Mouse (Mus musculus): ENCODE measurements at regions not wholly inside any gene's neighbourhood (a gene's known extent, or its start where the extent isn't known, plus 50 kb on each side); places are given as distances from the start of the nearest gene placed in this dataset.

GRCm38 (mm10) chr2:79532610-79533160 lies 76.1 kb upstream of the Cerkl start:
- H3K4me1 ChIP-seq, result no peaks in the 10 kb centered on the region
- H3K9ac ChIP-seq, result no peak overlapping the region
- WGBS, result 69% methylated on average over 3 of the region's 3 CpGs

GRCm38 (mm10) chr2:79537126-79537875 lies 80.7 kb upstream of the Cerkl start:
- Histone ChIP-seq H3K4me3 (replicated peaks) (no peak overlapping the region), H3K27ac (no peak overlapping the region), H3K4me2 (no peak overlapping the region), H3K9me3 (replicated peaks) (no peaks in the 10 kb centered on the region), H3K36me3 (no peaks in the 10 kb centered on the region), H3K27me3 (no peaks in the 10 kb centered on the region), H3K9ac (no peak overlapping the region), H3K4me1 (peaks cover 9% of the 10 kb centered on the region; the same call in 1 of the 2 replicates)
- ATAC-seq (replicated peaks; ENCODE audit: low FRiP score), result no peak
- WGBS, result 78% methylated on average over 5 of the region's 5 CpGs

More at GRCm38 (mm10) chr2:79532610-79533160, 76.1 kb upstream of the Cerkl start:
- Histone ChIP-seq H3K27ac (no peak overlapping the region), H3K4me2 (no peak overlapping the region), H3K4me3 (replicated peaks) (no peak overlapping the region), H3K27me3 (no peaks in the 10 kb centered on the region), H3K9me3 (replicated peaks) (no peaks in the 10 kb centered on the region), H3K36me3 (no peaks in the 10 kb centered on the region)
- ATAC-seq (replicated peaks; ENCODE audit: low FRiP score), result no peak

- H3K27ac ChIP-seq, result no peak overlapping the region
- WGBS, result 82% methylated on average over 8 of the region's 8 CpGs
- H3K4me2 ChIP-seq, result no peak overlapping the region
- no peak overlapping the region for H3K4me3 ChIP-seq (replicated peaks)
- H3K9ac ChIP-seq, result no peak overlapping the region
- H3K4me1 ChIP-seq, result peaks cover 29% of the 10 kb centered on the region
- no peaks in the 10 kb centered on the region for H3K27me3 ChIP-seq
- H3K9me3 ChIP-seq (replicated peaks), result no peaks in the 10 kb centered on the region
- ATAC-seq (replicated peaks; ENCODE audit: low FRiP score), result no peak
- H3K36me3 ChIP-seq, result no peaks in the 10 kb centered on the region
These were observed 83.8 kb upstream of the Cerkl start for GRCm38 (mm10) chr2:79540384-79540783.

- Histone ChIP-seq H3K9me3 (replicated peaks) (no peaks in the 10 kb centered on the region), H3K27ac (peak overlapping the region; percentile 91), H3K36me3 (no peaks in the 10 kb centered on the region), H3K27me3 (no peaks in the 10 kb centered on the region), H3K4me1 (peaks cover 35% of the 10 kb centered on the region), H3K9ac (no peak overlapping the region), H3K4me3 (replicated peaks) (no peak overlapping the region), H3K4me2 (no peak overlapping the region)
- WGBS, result 49% methylated on average over 6 of the region's 6 CpGs
- no peak for ATAC-seq (replicated peaks; ENCODE audit: low FRiP score)
These were observed 85.8 kb upstream of the Cerkl start for GRCm38 (mm10) chr2:79542191-79542980.

- peak overlapping the region; percentile 27; the same call in 1 of the 2 replicates for H3K4me2 ChIP-seq
- WGBS, result 28% methylated on average over 5 of the region's 5 CpGs
- no peaks in the 10 kb centered on the region for H3K27me3 ChIP-seq
- ATAC-seq (replicated peaks; ENCODE audit: low FRiP score), result peak; percentile 84
- peaks cover 37% of the 10 kb centered on the region for H3K4me1 ChIP-seq
- peak overlapping the region; percentile 91 for H3K27ac ChIP-seq
- H3K4me3 ChIP-seq (replicated peaks), result no peak overlapping the region
- H3K9me3 ChIP-seq (replicated peaks), result no peaks in the 10 kb centered on the region
- no peak overlapping the region for H3K9ac ChIP-seq
- no peaks in the 10 kb centered on the region for H3K36me3 ChIP-seq
These were observed 86.9 kb upstream of the Cerkl start for GRCm38 (mm10) chr2:79543456-79543855.

- H3K36me3 ChIP-seq, result no peaks in the 10 kb centered on the region
- ATAC-seq (replicated peaks; ENCODE audit: low FRiP score), result peak; percentile 5; the same call in 1 of the 2 replicates
- no peak overlapping the region for H3K9ac ChIP-seq
- no peaks in the 10 kb centered on the region for H3K9me3 ChIP-seq (replicated peaks)
- 74% methylated on average over 8 of the region's 8 CpGs for WGBS
- no peak overlapping the region for H3K4me3 ChIP-seq (replicated peaks)
- no peaks in the 10 kb centered on the region for H3K27me3 ChIP-seq
- H3K4me2 ChIP-seq, result no peak overlapping the region
- peaks cover 37% of the 10 kb centered on the region for H3K4me1 ChIP-seq
- H3K27ac ChIP-seq, result peak overlapping the region; percentile 91
These were observed 87.6 kb upstream of the Cerkl start for GRCm38 (mm10) chr2:79543948-79544792.

- ATAC-seq (replicated peaks; ENCODE audit: low FRiP score), result 0 out of 2 replicates have a peak, but pooled peaks have one; percentile 53
- Histone ChIP-seq H3K4me3 (replicated peaks) (no peak overlapping the region), H3K9me3 (replicated peaks) (no peaks in the 10 kb centered on the region), H3K4me1 (peaks cover 37% of the 10 kb centered on the region), H3K27me3 (no peaks in the 10 kb centered on the region), H3K9ac (no peak overlapping the region), H3K27ac (peak overlapping the region; percentile 63), H3K4me2 (no peak overlapping the region), H3K36me3 (no peaks in the 10 kb centered on the region)
- WGBS, result 42% methylated on average over 4 of the region's 4 CpGs
These were observed 88.2 kb upstream of the Cerkl start for GRCm38 (mm10) chr2:79544793-79545260.

- Histone ChIP-seq H3K4me1 (peaks cover 37% of the 10 kb centered on the region), H3K27ac (no peak overlapping the region), H3K27me3 (no peaks in the 10 kb centered on the region), H3K9me3 (replicated peaks) (no peaks in the 10 kb centered on the region), H3K4me2 (no peak overlapping the region), H3K9ac (no peak overlapping the region), H3K36me3 (no peaks in the 10 kb centered on the region), H3K4me3 (replicated peaks) (no peak overlapping the region)
- WGBS, result 80% methylated on average over 4 of the region's 4 CpGs
- no peak for ATAC-seq (replicated peaks; ENCODE audit: low FRiP score)
These were observed 88.9 kb upstream of the Itprid2 start for GRCm38 (mm10) chr2:79546206-79546605.

- no peaks in the 10 kb centered on the region for H3K9me3 ChIP-seq (replicated peaks)
- H3K27ac ChIP-seq, result no peak overlapping the region
- WGBS, result 56% methylated on average over 3 of the region's 3 CpGs
- H3K4me2 ChIP-seq, result no peak overlapping the region
- H3K4me3 ChIP-seq (replicated peaks), result no peak overlapping the region
- peaks cover 34% of the 10 kb centered on the region for H3K4me1 ChIP-seq
- no peaks in the 10 kb centered on the region for H3K36me3 ChIP-seq
- H3K9ac ChIP-seq, result no peak overlapping the region
- no peaks in the 10 kb centered on the region for H3K27me3 ChIP-seq
- no peak for ATAC-seq (replicated peaks; ENCODE audit: low FRiP score)
These were observed 87.9 kb upstream of the Itprid2 start for GRCm38 (mm10) chr2:79547284-79547683.

- no peaks in the 10 kb centered on the region for H3K9me3 ChIP-seq (replicated peaks)
- H3K27ac ChIP-seq, result no peak overlapping the region
- no peak overlapping the region for H3K4me3 ChIP-seq (replicated peaks)
- H3K36me3 ChIP-seq, result no peaks in the 10 kb centered on the region
- ATAC-seq (replicated peaks; ENCODE audit: low FRiP score), result no peak
- WGBS, result 67% methylated on average over 8 of the region's 8 CpGs
- H3K4me1 ChIP-seq, result peaks cover 29% of the 10 kb centered on the region
- no peaks in the 10 kb centered on the region for H3K27me3 ChIP-seq
- no peak overlapping the region for H3K9ac ChIP-seq
- no peak overlapping the region for H3K4me2 ChIP-seq
These were observed 87.0 kb upstream of the Itprid2 start for GRCm38 (mm10) chr2:79548039-79548600.

- no peaks in the 10 kb centered on the region for H3K36me3 ChIP-seq
- H3K27ac ChIP-seq, result no peak overlapping the region
- no peaks in the 10 kb centered on the region for H3K27me3 ChIP-seq
- no peak overlapping the region for H3K9ac ChIP-seq
- no peak overlapping the region for H3K4me3 ChIP-seq (replicated peaks)
- no peaks in the 10 kb centered on the region for H3K9me3 ChIP-seq (replicated peaks)
- no peak overlapping the region for H3K4me2 ChIP-seq
- 80% methylated on average over 3 of the region's 3 CpGs for WGBS
- no peak for ATAC-seq (replicated peaks; ENCODE audit: low FRiP score)
- H3K4me1 ChIP-seq, result peaks cover 19% of the 10 kb centered on the region
These were observed 85.4 kb upstream of the Itprid2 start for GRCm38 (mm10) chr2:79549781-79550180.

Data from kidney, embryonic 15.5 days (tissue).